Mouse (Mus musculus) left cerebral cortex, postnatal 14 days (tissue): ENCODE data around the gene Lsm2. TPM values are rescaled to one million over a fixed set of nuclear protein-coding genes. Genes with fewer than 3 reads are reported as not detected.
"Not testable (repeated sequence)": the region's sequence is repeated elsewhere in the genome, so short reads cannot be mapped to it uniquely, and the experiment has no call there.

Source experiments
- DNase-seq, 2 experiments: peaks; one replicate each; pipeline ENCODE4 v3.0.0; 2021 to 2022; ENCODE audit warnings: low spot score in 2 of 2, mixed read lengths in 1 of 2
- intact Hi-C: fragments of 180-260 bp; cut with DNase I; formaldehyde crosslinking; loops from one replicate; pipeline ENCODE4 v1.15.1; 2025
- total RNA-seq, 2 experiments: library from RNA; stranded (reverse); gene quantifications; 2 replicates each; pipeline ENCODE4 v1.2.3; 2021

The Lsm2 gene
- total RNA-seq, 2 experiments from 2014 or later = 19.9 to 25.7 TPM

DNA sequence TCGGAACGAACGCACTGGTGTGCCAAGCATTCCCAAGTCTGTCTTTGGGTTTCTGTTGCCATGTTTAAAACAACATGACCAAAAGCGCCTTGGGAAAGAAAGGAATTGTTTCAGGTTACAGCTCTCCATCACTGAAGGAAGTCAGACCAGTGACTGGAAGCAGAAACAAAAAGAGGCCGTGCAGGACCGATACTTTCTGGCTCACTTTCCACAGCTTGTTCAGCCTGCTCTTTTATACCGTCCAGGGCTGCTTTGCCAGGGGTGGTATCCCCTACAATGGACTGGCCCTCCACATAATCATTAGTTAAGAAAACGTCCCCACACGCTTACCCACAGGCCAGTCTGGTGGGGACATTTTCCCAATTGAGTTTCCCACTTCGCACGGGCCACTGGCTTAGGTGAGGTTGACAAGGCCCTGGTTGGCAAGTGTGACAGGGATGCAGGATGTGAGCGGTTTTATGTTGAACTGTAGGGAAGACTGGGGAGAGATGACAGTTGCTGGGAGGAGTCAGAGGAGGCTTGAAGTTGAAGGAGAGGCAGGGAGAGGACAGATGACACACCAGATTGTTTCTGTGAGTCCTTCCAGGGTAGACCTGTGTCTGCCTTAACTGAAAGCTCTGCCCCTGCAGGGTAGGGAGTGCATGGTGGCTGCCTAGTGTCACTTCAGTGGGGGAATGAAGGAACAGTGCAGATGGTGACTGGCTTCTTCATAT, 20.6 kb downstream of the Lsm2 start:
- no peak for DNase-seq
- intact Hi-C loops = loop anchor here (10.0 kb wide), 1 partner anchor 232 kb away; the partner anchor contains the start of genes Atp6v1g2 and Nfkbil1

- DNase-seq = no peak
- intact Hi-C loops = loop anchor here (10.0 kb wide), 1 partner anchor 232 kb away; the partner anchor contains the start of genes Atp6v1g2 and Nfkbil1
These were observed 21.6 kb downstream of the Lsm2 start for GRCm38 (mm10) chr17:35003022-35003838.

DNA sequence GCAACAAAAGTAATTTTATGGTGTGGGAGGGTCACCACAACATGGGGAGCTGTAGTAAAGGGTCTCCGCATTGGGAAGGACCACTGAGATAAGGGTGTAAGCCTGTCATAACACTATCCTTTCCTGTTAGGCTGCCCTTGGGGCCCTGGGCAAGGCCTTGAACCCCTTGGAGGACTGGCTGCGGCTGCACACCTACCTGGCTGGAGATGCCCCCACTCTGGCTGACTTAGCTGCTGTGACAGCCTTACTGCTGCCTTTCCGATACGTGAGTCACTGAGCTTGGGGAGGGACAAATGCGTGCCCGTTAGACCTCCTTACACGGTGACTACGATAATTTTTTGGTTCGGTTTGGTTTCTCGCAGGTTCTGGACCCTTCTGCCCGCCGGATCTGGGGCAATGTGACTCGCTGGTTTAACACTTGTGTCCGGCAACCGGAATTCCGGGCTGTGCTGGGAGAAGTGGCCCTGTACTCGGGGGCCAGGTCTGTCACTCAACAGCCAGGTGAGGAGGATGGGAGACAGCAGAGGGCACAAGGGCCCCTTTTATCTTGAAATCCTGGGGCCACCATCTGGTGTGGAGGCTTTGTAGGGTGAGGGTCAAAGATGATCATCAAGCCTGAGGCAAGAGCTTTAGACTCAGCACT, 22.5 kb downstream of the Lsm2 start:
- intact Hi-C loops = loop anchor here (10.0 kb wide), 1 partner anchor 231 kb away; the partner anchor contains the start of genes Atp6v1g2 and Nfkbil1
- DNase-seq = no peak

DNA sequence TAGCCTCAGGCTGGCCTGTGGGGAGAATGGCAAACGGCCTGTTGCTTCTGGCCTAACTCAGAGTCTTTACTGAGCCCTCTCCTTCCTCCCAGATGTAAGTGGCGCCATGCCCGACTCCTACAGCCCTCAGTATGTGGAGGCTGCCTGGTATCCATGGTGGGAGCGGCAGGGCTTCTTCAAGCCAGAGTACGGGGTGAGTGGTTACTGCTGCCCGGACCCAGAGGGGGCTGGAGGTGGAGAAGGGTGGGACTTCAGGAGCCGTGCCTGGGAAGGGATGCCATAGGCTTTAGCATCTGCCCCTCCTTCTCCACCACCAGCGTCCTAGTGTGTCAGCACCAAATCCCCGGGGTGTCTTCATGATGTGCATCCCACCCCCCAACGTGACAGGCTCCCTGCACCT, 23.5 kb downstream of the Lsm2 start:
- DNase-seq = no peak
- intact Hi-C loops = loop anchor here (10.0 kb wide), 1 partner anchor 230 kb away; the partner anchor contains the start of genes Atp6v1g2 and Nfkbil1

- not testable (repeated sequence) for DNase-seq
- intact Hi-C loops = loop anchor here (10.0 kb wide), 1 partner anchor 229 kb away; the partner anchor contains the start of genes Atp6v1g2 and Nfkbil1
These were observed 24.2 kb downstream of the Lsm2 start for GRCm38 (mm10) chr17:35005902-35006301.

DNA sequence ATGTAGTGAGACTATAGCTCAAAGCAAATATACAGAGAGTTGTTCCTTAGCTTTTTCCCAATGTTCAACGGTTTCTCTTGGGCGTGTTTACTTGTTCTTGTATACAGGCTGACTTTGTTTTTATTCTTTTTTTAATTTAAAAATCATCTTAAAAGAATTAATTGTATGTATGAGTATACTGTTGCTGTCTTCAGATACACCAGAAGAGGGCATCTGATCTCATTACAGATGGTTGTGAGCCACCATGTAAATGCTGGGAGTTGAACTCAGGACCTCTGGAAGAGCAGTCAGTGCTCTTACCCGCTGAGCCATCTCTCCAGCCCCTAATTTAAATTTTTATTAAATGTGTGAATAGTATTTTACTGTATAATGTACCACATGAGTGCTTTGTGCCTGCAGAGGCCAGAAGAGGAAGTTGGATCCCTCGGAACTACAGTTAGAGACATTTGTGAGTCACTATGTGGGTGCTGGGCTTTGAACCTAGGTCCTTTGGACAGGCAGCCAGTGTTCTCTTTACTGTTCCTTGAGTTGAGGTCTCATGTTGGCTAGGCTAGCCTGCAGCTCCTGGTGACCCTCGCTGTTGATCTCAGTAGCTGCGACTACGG, 25.8 kb downstream of the Lsm2 start:
- intact Hi-C loops = loop anchor here (10.0 kb wide), 1 partner anchor 227 kb away; the partner anchor contains the start of genes Atp6v1g2 and Nfkbil1
- no peak for DNase-seq

- intact Hi-C loops = loop anchor here (10.0 kb wide), 1 partner anchor 225 kb away; the partner anchor contains the start of genes Atp6v1g2 and Nfkbil1
- no peak for DNase-seq
These were observed 27.9 kb downstream of the Lsm2 start for GRCm38 (mm10) chr17:35009586-35009985.

DNA sequence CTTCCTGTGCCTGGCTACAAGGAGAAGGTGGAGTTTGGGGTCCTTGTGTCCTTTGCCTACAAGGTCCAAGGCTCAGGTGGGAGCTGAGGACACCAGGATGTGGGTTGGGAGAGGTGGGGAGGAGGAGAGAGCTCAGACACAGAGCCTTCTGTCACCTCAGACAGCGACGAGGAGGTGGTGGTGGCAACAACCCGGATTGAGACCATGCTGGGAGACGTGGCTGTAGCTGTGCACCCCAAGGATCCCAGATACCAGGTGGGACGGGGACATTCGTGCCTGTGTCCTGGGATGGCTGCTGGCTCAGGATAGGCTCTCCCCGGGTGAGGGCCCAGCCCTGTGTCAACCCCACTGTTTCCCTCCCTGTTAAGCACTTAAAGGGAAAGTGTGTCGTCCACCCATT, 29.8 kb downstream of the Lsm2 start:
- no peak for DNase-seq
- intact Hi-C loops = no loop called here

DNA sequence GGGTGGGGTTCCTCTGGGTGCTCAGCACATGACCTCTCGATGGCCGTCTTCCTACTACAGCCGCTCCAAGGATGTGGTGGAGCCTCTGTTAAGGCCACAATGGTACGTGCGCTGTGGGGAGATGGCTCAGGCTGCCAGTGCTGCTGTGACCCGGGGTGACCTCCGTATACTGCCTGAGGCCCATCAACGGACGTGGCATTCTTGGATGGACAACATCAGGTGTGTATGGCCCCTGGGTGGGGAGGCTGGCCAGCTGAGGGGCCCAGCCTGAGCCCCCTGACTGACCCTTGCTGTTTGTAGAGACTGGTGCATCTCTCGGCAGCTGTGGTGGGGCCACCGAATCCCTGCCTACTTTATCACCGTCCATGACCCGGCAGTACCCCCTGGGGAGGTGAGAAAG, 30.8 kb downstream of the Lsm2 start:
- DNase-seq = no peak
- intact Hi-C loops = no loop called here

DNA sequence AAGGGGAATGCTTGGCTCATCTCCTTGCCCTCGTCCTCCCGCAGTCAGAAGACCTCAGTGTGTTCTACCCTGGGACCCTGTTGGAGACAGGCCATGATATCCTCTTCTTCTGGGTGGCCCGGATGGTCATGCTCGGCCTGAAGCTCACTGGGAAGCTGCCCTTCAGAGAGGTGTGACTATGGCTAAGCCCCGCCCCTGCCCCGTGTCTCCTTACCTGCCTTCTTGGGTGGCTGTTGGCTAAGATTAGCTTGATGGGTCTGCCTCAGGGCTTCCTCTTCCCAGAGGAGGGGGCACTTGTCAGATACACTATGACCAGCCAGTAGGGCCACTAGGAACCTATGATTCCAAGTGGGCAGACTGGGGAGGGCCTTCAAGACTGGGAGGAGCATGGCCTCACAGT, 31.6 kb downstream of the Lsm2 start:
- DNase-seq = no peak
- intact Hi-C loops = no loop called here

GRCm38 (mm10) chr17:35015296-35015695, 33.6 kb downstream of the Lsm2 start:
- intact Hi-C loops = no loop called here
- no peak for DNase-seq

- DNase-seq = no peak
- intact Hi-C loops = no loop called here
These were observed 34.7 kb downstream of the Lsm2 start, which contains the start of gene Vwa7 for GRCm38 (mm10) chr17:35016376-35016775. Vwa7 (plus strand) TSS chr17:35016579.

GRCm38 (mm10) chr17:35016791-35017705, 35.4 kb downstream of the Lsm2 start:
- intact Hi-C loops = no loop called here
- no peak for DNase-seq

DNA sequence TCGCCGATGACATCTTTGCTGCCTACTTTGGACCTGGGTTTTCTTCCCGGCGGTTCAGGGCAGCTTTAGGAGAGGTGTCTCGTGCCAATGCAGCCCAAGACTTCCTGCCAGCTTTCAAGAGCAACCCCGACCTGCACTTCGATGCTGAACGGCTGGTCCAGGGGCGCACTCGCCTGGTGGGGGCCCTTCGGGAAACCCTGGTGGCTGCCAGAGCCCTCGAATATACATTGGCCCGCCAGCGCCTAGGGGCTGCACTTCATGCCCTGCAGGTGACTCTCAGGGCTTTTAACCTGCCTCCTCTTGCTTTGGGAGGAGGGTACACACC, 36.0 kb downstream of the Lsm2 start:
- DNase-seq = no peak
- intact Hi-C loops = no loop called here

DNA sequence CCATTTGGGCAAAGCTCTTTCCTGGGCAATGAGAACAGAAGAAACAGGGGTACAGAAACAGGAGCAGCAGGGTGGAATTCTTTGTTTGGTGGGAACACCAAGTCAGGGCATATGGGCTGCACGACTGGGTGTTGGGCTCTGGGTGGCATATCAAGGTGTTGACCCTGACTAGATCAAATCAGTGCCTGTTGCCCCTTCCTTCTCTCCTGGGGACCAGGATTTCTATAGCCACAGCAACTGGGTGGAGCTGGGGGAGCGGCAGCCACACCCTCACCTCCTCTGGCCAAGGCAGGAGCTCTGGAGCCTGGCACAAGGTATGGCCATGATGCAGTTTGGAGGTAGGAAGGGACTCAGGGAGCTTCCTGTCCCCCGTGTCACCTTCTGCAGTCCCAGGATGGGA, 36.5 kb downstream of the Lsm2 start:
- intact Hi-C loops = no loop called here

GRCm38 (mm10) chr17:35019894-35020293, 38.2 kb downstream of the Lsm2 start:
- DNase-seq = no peak
- intact Hi-C loops = loop anchor here (2.0 kb wide), 1 partner anchor 87 kb away; no protein-coding TSS in a partner anchor

More for the DNA sequence above, 36.5 kb downstream of the Lsm2 start:
- DNase-seq = no peak

DNA sequence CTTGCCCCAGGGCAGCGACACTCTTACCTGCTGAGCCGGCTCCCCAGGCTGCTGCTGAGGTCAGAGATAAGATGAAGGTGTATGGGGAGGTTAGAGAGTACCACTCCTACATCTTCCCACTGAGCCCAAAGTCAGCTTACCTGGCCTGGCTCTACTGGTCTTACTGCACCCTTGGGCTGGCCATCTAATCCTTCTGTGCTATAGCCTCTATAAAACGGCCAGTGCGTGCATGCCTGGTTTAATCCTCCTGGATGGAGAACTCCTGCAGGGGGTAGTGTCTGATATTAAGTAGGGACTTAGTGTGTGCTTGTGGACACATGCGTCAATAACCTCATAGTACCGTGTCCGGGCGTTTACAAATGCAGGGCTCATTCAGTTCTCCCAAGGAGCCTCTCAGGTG, 38.9 kb downstream of the Lsm2 start:
- intact Hi-C loops = loop anchor here (2.0 kb wide), 1 partner anchor 86 kb away; no protein-coding TSS in a partner anchor
- DNase-seq = no peak

DNA sequence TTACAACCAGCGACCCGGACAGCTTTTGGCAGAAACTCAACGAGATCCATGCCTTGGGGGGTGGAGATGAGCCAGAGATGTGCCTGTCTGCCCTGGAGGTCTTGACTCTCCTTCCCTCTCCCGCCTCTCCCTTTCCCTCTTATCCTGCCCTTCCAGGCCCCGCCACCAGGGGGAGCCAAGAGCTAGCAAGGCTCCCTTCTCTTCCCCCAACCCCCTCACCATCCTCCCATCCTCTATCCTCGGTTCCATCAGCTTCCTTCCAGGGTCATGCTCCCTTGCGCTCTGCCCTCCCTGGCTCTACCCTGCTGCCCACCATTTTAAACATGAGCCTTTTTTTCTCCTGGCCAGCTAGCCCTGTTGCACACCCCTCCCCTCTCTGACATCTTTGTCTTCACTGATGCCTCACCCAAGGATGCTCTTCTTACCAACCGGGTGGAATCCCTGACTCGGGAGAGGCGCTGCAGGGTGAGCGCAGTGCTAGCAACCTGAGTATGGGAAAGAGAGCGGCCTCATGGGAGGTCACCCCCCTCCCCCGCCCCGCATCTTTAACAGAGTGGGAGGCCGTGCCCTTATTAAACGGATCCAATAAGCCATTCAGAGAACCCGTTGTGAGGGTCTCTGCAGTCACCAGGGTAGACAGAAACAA, 39.6 kb downstream of the Lsm2 start:
- peak; percentile 88 to 89 for DNase-seq
- intact Hi-C loops = loop anchor here (1.0 to 2.0 kb wide), 2 partner anchors 38 to 86 kb away; partner anchors contain the start of gene Ddah2
